Mouse (Mus musculus): Measurements from ENCODE around the gene Cadm1. TPM values are rescaled to one million over a fixed set of nuclear protein-coding genes. Genes with fewer than 3 reads are reported as not detected.

The Cadm1 gene
- total RNA-seq, 2 experiments from 2014 or later: 1.9 to 2.5 TPM

DNA sequence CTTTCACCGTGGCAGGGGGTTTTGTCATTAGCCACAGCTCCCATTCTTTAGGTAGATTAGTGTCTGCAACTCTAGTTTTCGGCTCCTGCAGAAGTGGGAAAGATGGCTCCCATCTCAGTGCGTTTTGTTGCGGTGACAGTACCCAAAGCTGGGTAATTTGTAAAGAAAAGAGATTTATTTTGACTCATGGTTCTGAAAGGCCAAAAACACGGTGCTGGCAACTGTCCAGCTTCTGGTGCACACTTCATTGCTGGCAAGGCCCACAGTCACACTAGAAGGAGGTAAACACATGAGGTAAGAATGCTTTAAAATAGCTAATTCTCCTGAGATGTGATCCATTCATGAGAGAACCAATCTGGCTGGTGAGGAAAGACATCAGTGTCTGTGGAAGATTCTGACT is 18.9 kb downstream of the Cadm1 start:
- DNase-seq: no peak

DNA sequence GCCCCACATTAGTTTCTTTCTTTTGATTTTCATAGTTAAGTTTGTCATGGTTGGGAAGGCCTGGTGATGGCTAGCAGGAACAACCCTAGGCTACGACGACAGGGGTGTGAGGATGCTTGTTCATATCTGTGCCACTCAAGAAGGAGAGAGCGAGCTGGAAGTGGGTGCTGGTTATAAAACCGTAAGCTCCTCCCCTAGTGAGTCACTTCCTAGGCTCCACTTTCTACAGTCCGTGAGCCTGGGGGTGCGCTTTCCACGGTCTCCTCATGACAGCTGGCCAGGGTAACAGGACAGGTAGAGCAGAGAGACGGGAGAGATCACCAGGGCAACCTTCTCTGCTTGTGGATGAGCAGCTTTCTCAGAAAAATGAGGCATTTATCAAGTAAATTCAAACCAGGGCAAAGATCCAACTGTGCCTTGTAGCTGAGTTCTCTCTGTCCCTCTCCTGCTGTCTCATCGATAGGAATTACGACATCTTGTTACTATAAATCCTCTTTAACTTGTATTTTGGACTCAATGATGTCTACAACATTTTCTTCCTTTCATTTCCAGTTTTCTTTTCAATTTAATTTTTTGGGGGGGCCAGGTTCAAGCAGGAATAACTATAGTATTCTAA is 23.1 kb downstream of the Cadm1 start:
- DNase-seq: no peak

DNA sequence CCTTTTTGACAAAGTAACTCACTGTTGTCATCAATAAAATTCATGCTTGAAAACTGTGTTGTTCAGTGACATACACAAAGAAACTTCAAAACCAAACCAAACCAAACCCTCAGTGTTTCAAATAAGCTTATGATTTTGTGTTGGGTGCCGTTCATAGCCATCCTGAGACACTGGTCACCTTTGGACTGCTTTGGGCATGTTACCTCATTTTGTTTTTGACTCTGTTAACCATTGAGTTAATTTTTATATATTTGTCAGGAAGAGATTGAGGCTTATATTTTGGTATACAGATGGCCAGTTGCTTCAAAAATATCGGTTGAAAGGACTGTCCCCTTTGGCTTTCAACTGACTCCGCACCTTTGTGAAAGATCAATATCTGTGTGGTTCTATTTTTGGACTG is 30.8 kb downstream of the Cadm1 start:
- no peak for DNase-seq

DNA sequence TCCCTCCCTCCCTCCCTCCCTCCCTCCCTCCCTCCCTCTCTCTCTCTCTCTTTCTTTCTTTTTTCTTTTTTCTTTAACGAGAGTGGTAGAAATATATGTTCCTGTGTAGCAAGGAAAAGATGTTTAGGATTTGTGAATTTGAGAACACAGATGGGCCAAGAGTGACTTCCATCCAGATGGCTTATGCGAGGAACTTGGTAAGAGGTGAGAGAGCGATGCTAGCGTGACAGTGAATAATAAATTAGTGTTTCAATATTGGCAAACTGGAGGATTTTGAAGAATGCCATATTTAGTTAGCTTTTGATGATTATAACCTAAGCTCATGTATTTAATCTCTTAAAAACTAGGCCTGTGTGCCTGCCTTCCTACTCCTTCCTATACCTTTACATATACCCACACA is 31.6 kb downstream of the Cadm1 start:
- no peak for DNase-seq

DNA sequence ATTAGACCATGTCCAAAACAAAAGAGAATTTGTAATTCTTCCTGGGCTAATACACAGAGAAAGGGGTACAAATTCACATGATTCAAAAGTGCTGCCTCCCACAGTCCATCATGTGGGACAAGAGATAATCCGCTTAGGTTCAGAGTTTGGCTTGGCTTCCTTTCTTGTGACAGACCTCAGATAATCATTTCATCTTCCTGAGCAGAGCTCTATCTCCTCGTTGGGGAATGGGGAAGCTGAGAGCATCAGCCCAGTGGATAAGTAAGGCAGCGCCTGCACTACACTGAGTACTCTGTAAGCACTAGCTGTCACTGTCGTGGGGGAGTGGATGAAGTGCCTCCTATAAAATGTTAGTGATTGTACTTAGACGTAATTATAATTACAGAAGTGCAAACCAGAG is 35.1 kb downstream of the Cadm1 start:
- no peak for DNase-seq

DNA sequence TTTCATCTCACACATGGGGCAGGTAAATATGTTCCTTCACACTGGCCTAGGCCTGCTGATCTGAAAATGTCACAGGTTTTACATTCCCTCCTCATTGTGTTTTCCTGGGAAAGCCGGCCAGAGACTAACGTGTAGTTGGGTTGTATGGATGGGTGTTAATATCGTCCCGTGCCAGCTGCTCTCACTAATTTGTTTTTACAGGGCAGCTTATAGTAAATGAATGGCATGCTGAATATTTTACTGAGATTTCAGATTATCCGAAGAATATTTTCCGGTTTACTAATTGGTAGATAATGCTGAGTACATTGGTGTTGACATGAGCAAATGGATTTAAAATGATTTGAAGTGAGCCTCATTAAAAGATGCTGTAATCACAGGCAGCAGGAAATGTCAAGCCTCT is 37.9 kb downstream of the Cadm1 start:
- no peak for DNase-seq

DNA sequence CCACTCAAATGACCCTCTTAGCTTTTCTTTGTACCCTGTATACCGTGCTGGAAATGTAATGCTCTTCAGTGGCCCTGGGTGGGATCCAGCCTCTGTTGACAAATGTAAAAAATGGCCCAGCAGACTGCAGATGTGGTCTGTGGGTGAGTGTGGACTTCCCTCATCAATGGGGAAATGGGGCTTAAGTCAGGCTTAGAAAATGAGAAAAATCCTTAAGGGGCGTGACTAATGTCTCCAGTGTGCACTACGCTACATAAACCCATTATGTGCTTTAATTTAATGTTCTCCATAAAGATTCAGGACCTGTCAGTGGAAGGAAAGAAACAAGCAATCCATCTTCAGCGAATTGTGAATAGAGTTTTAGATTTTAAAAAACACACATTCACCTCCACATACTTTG is 40.2 kb downstream of the Cadm1 start:
- DNase-seq: no peak

DNA sequence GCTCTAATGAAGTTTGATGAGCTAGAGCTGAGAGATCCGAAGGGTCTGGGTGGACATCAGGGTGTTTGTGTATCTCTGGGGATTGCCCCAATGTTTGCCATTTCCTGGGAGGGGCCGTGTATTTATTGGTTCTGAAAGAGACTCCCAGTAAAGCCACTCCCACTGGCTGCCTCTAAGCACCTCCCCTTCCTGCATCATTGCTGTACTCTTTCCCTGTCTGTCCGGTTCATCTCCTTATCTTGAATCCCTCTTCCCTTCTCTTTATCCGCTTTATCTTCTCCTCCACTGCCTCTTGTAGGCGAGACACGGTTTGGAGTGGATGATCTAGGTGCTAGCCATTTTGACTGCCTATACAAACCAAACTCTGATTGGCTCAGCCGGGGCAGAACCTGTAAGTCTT is 41.5 kb downstream of the Cadm1 start:
- DNase-seq: no peak

DNA sequence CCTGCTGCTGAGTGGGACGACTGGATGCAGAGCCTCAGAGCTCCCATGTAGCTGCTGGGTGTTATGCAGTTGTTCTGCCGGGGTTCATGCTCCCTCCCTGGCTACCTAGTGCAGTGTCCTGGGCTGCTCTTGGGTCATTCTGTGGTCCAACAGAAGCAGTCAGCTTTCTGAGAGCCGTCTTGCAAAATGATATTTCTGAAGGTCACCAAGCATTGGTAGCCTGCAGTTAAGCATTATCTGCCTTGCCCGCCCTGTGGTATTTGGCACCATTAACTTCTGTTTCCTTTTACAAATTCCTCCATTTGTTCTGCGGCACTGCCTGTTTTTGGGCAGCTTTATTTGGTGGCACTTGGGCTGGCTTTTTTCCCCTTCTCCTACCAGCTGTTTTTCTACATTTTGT is 42.2 kb downstream of the Cadm1 start:
- no peak for DNase-seq

DNA sequence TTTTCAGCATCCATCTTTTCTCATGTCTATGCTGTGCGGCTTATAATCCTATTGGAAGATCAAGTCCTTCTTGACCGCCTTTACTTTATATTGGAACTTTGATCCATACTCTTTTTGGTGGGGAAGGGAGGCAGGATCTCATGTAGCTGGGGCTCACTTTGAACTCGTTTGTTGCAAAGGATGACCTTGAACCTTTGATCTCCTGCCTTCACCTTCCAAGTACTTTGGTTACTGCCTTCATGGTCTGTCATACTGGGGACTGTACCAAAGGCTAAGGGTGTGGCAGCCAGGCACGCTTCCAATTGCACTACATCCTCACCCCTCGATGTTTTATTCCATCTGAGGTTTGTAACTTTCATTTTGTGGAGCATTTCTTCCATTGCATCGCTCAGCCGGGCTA is 43.5 kb downstream of the Cadm1 start:
- DNase-seq: no peak

DNA sequence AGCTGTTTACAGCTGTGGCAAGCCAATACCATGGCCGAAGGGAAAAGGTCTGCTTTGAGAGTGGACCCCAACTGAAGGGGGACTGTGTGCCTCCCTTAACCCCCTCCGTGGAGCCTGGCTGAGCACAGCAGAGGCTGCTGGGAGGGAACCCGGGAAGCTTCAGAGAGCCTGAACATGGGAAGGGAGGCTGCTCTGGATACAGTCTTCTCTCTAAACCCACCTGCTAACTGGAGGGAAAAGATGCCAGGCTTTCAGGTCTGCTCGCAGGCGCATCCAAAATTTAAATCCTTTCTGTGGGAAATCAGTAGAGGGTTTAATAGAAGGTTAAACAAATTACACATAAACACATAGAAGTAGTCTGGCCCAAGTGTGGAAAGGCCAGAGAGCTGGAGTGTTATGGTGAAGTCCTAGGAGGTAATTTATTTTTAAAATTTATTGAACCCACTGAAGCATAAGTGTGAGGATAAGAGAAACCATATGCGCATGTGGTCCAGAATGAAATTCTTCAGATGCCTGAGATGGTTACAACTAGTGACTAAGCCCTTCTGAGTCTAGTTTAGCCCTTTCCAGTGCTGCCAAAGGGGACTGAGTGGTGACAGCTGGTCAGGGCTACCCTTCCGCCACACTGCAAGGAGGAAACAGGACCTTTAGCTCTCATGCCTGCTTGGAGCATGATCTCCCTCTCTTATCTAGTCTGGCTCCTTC is 44.9 kb downstream of the Cadm1 start:
- no peak for DNase-seq

DNA sequence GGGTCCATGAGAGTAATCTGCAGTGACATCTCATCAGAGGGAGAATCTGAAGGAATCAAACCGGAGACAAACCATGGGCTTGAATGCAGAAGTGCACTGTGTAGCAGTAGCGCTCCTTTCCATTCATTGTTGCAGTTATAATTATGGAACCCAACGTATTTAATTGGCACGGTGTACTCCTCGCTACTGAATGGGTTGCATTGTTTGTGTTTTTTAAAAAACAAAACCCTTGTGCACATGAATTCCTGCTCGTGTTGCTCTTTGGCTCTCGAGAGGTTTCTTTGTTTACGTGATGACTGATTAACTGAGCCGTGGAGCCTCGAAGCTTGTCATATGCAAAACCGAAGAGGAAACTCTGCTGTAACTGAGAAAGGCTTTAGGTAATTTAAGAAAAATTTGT is 45.8 kb downstream of the Cadm1 start:
- no peak for DNase-seq

DNA sequence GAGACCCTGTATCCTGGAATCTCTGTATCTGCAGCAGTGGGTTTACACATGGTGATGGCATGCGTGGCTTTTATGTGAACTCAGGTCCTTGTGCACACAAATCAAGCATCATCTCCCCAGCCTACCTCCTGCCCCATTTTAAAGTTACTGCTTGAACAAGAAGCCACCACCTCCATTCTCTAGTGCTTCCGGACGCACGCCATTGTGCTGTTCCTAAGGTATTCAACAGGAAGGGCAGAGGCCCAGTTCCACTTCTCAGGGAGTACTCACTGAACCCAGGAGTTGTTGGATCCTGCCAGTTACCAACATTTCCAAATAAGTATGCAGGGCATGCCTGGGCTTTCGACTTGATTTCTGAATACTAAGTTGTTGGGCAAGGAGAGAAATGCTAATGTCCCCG is 49.5 kb downstream of the Cadm1 start:
- no peak for DNase-seq

DNA sequence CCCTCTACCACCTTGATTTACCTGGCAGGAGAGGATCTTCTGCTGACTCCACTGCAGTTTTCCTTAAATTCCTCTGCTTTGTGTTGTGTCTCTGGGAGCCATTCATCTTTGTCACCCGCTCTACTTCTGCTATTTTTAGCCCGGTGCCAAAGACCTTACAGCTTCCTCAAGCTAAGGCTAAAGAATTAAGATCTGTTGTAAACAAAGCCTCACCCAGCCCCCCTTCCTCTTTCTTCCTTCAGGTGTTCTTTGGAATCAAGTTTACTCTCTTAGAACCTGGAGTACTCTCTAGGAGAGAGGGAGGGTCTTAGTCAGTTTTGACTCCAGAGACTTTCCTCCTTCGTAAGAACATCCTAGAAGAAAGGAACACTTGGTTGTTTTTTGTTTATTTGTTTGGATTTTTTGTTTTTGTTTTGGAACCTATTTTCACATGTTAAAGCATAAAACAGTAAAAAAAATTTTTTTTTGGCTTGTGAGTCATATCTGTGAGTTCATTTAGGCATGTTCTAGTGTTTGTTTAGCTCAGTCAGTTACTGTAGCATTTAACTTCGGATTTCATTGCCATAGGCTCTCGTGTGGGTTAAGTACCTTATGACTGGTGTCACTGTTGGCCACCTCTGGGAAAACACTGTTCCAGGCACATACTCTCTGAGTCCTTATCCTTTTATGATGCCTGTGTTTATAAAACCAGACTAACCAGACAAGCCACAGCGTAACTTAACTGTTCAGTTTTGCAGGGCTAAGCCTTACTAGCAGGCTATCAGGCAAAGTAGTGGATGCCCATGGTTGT is 51.8 kb downstream of the Cadm1 start:
- DNase-seq: no peak

DNA sequence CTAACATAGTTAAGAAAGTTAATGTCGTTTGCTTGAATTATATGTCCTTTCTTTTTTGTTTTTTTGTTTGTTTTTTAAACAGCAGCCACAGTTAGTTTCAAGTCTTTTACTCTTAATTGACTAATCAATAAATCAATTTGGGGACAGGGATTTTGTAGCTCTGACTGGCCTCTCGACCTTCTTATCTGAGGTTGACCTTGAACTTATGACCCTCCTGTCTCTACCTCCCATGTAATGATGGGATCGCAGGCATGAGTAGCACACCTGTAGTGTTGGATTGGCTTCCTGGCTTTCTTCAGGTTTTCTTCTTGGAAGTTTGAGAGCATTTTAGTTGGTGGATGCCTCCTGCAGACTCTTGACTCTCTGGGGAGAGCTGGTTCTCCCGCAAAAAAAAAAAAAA is 53.3 kb downstream of the Cadm1 start:
- DNase-seq: no peak

DNA sequence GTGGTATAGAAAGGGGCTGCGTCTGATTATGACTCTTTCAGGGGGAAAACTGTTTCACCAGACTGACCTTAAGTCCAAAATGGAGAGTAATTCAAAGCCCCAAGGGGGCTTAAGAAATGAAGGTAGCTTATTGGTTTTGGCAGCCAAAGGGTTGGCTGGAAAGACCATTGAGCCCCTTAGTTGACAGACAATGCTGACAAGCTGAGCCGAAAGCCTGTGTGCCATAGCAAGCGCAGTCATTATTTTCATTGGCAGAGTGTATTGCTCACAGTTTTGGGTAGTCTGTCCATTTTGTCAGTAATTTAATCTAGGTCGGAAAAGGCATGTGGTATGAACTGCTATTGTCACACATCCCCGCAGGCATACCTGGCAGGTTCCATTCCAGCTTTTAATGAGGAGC is 56.2 kb downstream of the Cadm1 start:
- DNase-seq: no peak

DNA sequence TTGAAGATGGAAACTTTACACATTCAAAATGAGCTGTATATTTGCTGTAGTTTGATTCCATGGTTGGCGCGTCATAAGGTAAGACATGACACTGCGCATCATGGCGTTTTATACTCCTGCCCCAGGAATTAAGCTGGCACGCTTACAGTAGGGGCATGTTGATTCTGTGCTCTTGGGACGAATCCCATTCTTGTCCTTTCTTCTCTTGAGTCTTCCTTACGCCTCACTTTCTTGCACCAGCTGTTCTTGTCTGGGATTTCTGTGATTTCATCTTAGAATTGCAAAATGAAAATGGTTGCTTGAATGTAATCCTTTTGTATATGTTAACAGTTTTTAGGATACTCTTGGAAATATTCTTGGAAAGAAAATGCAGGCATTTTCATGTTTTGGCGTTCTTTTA is 56.9 kb downstream of the Cadm1 start:
- DNase-seq: no peak

DNA sequence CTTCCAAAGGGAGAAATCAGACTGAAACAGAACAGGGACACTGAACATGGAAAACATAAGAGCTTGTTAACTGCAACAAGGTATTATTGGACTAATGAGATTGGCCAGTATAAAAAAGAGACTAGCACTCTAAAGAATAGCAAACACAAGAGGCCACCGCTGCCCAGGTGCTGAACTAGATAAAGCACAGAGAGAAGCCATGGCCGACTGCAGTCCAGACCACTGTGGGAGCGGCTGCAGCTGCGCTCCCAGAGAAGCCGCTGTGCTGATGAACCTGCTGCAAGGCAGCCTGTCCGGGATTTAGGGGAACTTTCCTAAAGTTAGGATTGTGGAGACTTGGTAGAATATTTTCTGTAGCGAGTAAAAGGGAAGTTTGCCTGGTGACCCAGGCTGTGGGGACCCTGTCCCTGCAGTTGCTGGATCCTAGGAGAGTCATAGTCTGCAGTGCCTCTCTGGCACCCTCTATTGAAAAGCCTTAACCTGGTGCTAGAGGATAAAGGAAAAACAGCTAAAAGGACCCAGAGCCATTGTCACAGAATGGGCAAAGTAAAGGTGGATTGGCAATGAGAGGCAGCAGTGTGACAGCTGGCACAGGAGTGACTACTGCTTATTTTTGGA is 57.7 kb downstream of the Cadm1 start:
- peak; percentile 9 to 43 for DNase-seq

DNA sequence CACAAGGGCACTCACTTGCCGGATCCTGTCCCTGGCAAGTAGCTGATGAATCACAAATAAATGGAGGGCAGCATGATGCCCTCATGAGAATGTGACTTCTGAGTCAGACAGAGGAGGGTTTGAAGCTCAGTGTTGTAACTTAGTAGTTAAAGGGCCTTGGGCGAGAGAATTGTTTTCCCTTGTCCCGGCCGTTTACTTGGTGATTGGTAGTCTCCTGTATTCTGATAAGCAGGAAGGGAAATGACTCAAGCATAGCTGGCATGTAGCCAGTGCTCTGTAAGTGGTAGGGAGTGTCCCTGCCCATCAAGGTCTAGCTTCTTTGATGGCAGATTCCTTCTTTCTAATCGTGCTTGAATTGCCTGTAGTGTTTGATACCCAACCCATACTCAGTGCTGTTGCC is 59.9 kb downstream of the Cadm1 start:
- peak; percentile 43 to 61 for DNase-seq

DNA sequence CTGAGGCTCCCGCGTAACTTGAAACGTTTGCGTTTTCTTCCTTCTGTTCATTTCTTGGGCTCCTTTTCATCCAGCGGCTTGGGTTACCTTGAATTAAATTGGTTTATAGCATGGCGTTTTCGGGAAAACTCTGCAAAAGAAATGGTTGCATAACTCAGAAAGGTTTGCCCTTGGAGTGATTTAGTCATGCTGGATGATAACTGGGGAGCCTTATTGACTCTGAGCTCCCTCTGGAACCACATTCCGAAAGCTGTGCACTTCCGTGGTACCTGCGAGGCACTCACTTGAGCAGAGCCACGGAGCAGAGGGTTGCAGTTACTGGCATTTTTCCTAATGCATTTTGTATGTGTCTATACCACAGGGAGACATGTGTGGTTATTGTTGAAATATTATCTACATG is 71.6 kb downstream of the Cadm1 start:
- no peak for DNase-seq

DNA sequence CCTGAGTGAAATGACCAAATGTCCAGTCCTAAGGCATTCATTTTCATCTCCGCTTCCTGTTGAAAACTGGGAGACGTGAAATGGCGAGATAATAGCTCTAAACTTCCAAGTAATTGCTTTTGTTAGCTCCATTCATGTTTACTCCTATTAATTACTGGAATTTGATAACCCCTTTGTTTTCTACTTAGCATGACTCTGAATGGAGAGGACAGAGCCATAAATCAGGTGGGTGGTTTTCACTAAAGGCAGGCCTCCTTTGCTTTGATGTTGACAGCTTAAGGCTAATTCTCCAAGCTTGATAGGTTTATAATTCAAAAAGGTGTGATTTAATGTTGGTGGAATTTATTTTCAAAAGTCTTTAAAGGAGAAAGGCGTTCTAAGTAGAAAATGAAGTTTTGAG is 74.0 kb downstream of the Cadm1 start:
- DNase-seq: no peak

DNA sequence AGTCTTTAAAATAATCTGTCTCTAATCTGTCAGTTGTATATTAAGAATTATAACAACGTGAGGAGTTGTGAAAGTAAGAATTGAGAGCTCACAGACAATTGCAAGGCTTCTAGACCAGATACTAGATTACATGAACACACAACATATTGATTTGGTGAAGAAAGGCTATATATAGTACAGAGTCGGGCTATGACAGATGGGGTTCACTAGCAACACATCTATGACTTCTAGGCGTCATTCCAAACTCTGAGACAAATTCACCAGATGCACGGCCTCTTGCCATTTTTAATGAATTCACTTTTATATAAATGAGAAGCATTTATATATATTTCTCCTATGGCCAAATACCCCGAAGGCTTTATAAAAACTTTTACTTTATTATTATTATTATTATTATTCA is 75.7 kb downstream of the Cadm1 start:
- DNase-seq: no peak

DNA sequence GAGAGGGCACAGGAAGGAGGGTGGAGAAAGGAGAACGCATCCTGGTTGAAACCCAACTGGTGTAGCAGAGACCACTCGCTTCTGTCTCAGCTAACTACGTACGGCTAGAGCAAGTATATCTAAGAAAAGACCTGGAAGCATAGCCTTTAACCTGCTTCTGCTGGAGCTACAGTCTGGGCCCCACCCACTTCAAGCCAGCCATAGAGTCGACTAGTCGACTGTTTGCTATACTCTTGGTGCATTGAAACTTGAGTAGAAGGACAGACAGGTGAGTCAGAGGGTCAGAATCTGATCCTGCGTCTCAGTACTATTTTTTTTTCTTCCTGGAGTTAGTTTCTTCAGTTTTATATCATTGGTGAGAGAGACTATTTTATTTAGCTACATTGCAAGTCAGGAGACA is 78.5 kb downstream of the Cadm1 start:
- DNase-seq: no peak
